Mouse (Mus musculus) brain, embryonic 14.5 days (tissue): ENCODE results near the gene Tfdp2. TPM values are rescaled to one million over a fixed set of nuclear protein-coding genes. Genes with fewer than 3 reads are reported as not detected.
"Not testable (repeated sequence)": the region's sequence is repeated elsewhere in the genome, so short reads cannot be mapped to it uniquely, and the experiment has no call there.

ENCODE experiments used
- DNase-seq: peaks from one replicate; pipeline ENCODE4 v3.0.0-alpha.2; 2011; ENCODE audit warnings: low read depth
- CTCF ChIP-seq: fragments of 200-500 bp; IDR thresholded peaks from 2 replicates; pipeline ENCODE4 v1.5.1; 2012; ENCODE audit warnings: inconsistent platforms, mild to moderate bottlenecking, moderate library complexity, borderline replicate concordance; ENCODE audit not compliant: insufficient read depth, insufficient read length; ENCODE audit errors: extremely low read depth
- POLR2A ChIP-seq: fragments of 200-500 bp; IDR thresholded peaks from 2 replicates; pipeline ENCODE4 v1.6.1; 2012; ENCODE audit warnings: mild to moderate bottlenecking, inconsistent platforms, borderline replicate concordance; ENCODE audit not compliant: poor library complexity, insufficient read depth, insufficient read length, severe bottlenecking; ENCODE audit errors: extremely low read depth
- polyA plus RNA-seq: library from polyadenylated mRNA; depleted of rRNA; stranded (reverse); fragments of >200 nt; gene quantifications from 2 replicates; pipeline ENCODE4 v1.2.3, GENCODE M21; 2012; rRNA removed

The Tfdp2 gene
- polyA plus RNA-seq: 16.0 and 18.3 TPM in 2 replicates

DNA sequence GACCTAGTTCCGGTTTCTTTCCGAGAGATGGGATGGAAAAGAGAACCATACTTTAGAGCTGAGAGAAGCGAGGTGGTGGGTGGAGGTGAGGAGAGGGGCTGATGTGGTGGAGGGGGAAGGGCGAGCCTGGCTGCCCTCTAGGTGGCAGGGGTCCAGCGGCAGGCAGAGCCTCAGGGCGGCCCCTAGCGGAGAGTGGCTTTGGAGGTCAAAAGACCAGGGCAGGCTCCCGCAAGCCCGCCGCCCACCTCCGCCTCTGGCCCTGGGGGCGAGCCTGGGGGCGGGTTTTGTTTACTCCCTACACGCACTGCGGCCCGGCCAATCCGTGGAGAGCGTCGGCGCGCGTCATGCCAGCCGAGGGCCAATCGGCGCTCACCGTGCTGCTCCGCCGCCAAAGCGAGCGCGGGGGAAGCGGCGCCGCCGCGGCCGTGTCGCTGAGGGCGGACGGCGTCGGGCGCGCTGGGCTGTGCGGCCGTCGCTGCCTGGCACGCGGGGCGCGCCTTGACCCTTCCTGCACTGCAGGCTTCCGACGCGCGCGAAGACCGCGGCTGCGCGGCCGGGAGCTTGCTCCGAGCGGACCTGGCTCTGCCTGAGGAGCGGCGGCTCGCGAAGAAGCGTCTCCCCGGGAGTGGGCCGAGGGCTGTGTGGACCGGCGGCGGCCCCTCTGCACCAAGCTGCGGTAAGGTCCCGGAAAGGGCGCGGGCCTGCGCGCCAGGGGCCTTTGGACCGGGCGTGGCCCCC lies at the start of gene Tfdp2:
Gene Tfdp2 (plus strand): TSS at position 391 of the 738 bp plus-strand sequence.
- TF ChIP-seq CTCF: peak; percentile 19; the same call in 1 of the 2 replicates
- TF ChIP-seq POLR2A: peak; percentile 78
- peak; percentile 97 for DNase-seq

DNA sequence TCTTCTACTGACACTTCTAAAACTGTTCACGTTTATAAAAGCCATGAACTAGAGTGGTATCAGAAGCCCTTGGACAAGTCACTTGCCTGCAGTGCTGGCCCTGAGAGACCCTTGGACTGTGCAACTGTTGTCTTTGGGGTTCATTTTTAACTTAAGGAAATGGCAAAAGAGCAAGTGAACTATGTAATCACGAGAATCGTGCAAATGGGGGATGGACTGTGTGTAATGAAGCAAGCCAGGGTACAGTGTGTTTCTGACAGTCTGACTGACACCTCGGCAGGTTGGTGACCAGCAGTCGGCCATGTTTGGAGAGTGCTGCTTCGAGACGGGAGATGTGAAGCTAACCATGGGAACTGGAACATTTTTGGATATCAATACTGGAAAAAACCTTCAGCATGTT lies 43.3 kb upstream of the Tfdp2 start:
- no peak for DNase-seq

DNA sequence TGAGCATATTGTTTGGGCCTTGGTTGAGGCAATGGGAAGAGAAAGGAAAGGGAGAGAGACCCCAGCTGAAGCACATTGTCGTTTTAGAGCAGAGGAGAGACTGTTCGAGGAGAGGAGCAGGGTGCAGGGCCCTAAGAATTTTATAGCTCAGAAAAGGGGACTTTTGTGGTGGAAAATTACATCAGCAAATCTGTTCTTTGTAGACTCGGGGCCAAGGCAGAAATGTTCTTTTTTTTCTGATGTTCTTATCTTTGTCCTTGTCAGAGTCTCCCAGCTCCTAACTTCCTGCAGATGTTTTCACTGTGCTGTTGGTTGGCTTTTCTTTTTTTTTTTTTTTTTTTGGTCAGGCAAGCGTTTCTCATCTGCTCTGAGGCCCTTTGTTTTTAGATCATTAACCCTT lies 37.6 kb upstream of the Tfdp2 start:
- DNase-seq: no peak
- TF ChIP-seq POLR2A (no peak), CTCF (no peak)

More for the DNA sequence above, 43.3 kb upstream of the Tfdp2 start:
- TF ChIP-seq POLR2A (no peak), CTCF (no peak)

DNA sequence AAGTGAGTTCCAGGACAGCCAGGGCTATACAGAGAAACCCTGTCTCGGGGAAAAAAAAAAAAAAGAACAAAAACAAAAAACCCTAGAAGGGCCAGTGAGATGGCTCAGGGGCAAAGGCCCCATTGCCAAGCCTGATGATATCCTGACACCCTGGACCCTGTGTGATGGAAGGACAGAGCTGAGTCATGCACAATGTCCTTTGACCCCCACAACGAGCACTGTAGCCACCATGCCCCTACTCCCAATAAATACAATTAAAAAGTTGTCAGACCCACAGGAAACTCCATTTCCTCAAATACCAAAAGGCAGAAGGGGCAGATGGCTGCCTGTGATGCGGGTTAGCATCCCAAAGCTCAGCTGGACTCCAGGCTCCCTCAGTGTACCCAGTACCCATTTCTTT lies 37.0 kb upstream of the Tfdp2 start:
- TF ChIP-seq POLR2A: no peak
- no peak for TF ChIP-seq CTCF
- DNase-seq: no peak

GRCm38 (mm10) chr9:96160767-96161166 lies 35.3 kb upstream of the Tfdp2 start:
- TF ChIP-seq POLR2A (no peak), CTCF (no peak)
- no peak for DNase-seq

GRCm38 (mm10) chr9:96162421-96162820 lies 33.7 kb upstream of the Tfdp2 start:
- TF ChIP-seq CTCF: no peak
- TF ChIP-seq POLR2A: no peak

DNA sequence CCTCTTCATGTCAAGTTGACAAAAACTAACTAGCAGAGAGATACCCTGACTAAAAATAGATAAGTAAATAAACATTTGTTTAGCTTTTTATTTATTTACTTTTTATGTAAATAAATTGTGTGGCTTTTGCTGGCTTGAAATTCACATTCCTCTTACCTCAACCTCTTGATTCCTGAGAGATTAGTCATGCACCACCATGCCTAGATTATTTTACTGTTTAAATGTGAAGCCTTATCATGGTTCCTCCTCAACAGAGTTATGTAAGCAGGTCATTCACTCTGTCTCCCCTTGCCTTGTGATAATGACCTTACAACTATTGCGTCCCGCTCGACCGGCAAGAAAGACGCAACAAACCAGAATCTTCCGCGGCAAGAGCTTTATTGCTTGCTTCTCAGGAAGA lies 32.6 kb upstream of the Tfdp2 start:
- no peak for DNase-seq
- no peak for TF ChIP-seq POLR2A
- no peak for TF ChIP-seq CTCF

More at GRCm38 (mm10) chr9:96162421-96162820, 33.7 kb upstream of the Tfdp2 start:
- DNase-seq: peak; percentile 3

DNA sequence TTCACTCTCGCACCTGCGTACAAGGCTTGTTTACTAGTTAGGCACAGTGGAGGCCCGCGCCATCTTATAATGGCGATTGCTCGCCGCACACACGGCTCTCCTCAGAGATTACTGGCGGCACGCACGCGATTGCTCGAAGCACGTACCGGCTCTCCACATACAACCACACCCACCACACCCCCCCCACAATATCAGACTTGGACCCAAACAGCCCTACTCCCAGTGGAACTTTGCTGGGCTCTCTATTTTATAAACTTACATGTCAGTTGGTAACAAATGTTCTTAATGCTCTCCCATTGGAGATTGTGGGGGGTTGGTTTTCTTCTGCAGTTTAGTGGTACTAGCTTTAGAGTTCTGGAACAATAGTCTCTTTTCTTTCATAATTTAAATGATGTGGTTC lies 32.1 kb upstream of the Tfdp2 start:
- DNase-seq: not testable (repeated sequence)

DNA sequence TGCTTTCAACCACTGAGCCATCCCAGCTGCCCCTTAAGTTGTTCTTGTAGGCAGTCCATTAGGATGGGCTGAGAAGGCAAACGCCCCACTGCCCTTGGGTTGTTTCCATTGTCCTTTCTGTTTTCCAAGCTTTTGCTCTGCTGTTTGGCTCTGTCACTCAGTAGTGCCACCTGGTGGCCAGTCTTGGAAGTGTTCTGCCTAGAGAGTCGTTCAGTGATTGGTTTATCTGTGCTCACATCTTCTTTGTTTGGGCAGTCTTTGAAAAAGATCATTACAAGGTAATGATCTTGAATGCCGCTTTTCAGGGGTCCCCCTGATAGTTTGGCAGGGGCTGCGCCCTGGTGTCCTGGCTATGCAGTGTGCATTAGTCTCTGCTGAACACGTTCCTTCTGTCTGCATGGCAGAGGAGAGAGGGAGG lies 28.9 kb upstream of the Tfdp2 start:
- TF ChIP-seq POLR2A (no peak), CTCF (peak; percentile 89; the same call in 1 of the 2 replicates)
- peak; percentile 67 for DNase-seq

DNA sequence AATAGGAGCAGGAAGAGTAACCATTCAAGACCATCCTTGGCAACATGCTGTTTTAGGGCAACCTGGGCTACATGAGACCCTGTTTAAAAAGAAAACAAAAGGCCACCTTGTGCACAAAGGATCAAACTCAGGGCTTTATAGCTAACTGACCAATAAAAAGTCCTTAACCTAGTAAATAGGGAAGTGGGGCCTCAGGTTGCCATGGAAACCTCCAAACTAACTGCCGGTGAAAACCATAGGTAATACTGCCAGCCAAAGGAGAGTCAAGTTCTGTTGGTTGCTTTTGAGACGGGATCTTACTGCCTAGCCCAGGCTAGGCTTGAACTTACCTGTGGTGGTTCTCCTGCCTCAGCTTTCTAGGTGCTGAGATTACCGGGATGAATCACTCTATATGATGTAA lies 25.5 kb upstream of the Tfdp2 start:
- TF ChIP-seq POLR2A (no peak), CTCF (no peak)
- DNase-seq: no peak

- DNase-seq: no peak
- TF ChIP-seq CTCF (no peak), POLR2A (no peak)
Observed at GRCm38 (mm10) chr9:96184909-96185308, 11.2 kb upstream of the Tfdp2 start.

DNA sequence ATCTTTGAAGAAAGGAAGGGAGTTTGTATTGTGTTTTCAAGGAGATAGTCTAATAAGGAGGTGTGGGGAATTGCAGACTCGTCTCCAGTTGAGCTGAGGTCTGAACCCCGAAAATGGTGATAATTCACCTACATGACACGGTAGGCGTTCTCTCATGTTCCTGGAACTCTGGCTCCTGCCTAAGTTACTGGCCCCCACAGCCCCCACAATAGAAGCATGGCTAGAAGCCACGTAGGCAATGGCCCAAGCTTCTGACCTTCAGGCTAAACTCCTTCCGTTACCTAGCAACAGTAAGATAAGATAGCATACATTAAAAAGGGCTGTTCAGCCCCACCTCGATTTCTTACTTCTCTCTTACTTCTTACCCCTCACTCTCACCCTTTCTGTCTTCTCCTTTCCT lies 9.4 kb upstream of the Tfdp2 start:
- TF ChIP-seq CTCF (no peak), POLR2A (no peak)
- DNase-seq: no peak

GRCm38 (mm10) chr9:96196636-96197181 lies 634 bp downstream of the Tfdp2 start:
- DNase-seq: peak; percentile 56
- peak; percentile 20; the same call in 1 of the 2 replicates for TF ChIP-seq CTCF
- no peak for TF ChIP-seq POLR2A

GRCm38 (mm10) chr9:96197806-96198205 lies 1.7 kb downstream of the Tfdp2 start:
- no peak for DNase-seq
- no peak for TF ChIP-seq POLR2A
- no peak for TF ChIP-seq CTCF
